ENCODE assay signal across 22 mouse cellular contexts in the genomic region with DNA sequence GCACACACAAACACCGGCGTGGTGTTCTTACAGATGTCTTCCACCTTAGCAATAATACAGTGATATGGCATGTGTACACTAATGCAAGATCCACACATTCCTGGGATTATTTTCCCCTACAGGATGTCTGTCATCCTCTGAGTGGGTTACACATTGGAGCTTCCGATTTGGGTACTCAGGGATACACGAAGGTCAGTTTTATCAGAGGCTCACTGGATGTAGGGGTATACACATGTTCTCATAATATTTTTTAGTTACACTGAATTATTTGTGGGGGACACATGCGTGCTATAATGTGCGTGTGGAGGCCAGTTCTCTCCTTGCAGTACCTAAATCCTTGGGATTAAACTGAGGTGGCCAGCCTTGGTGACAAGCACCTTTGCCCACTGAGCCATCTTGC. TPM values are rescaled to one million over a fixed set of nuclear protein-coding genes. Genes with fewer than 3 reads are reported as not detected.
DNase-seq lines count a peak whose midpoint lies in the region; ATAC-seq and TF ChIP-seq lines count a peak whose summit lies in the region.
"Had no signal": no experiment of that assay in that cellular context is flagged by ENCODE, and none has a peak within 500 bp of the region (broad histone marks: within the 10 kb centered on the region; RNA-seq: fewer than 3 reads in every experiment).

No protein-coding gene starts in this region.

- TF ChIP-seq POLR2A in lung, adult 2 months (IDR thresholded peaks at IDR 0.05; ENCODE audit: borderline replicate concordance, extremely low read depth, low read depth, low read length), result no peak
- TF ChIP-seq POLR2A in limb, embryonic 14.5 days (IDR thresholded peaks at IDR 0.05; ENCODE audit: borderline replicate concordance, extremely low read depth, insufficient read depth, insufficient read length), result no peak

- H3K4me1 ChIP-seq in heart, embryonic 15.5 days (replicated peaks), result peaks cover 33% of the 10 kb centered on the region
- no peaks in the 10 kb centered on the region for H3K4me1 ChIP-seq in lung, embryonic 14.5 days (ENCODE audit: insufficient read depth)
- H3K4me1 ChIP-seq in lung, adult 2 months (ENCODE audit: control insufficient read depth, insufficient read depth, low read length), result 0 out of 2 replicates have a peak, but pooled peaks cover 1% of the 10 kb centered on the region
- peaks cover 26% of the 10 kb centered on the region; the same call in 1 of the 2 replicates for H3K4me1 ChIP-seq in limb, embryonic 14.5 days (ENCODE audit: control insufficient read depth, insufficient read depth, low read length)

- peak overlapping the region; percentile 78 for H3K27ac ChIP-seq in heart, embryonic 15.5 days
- H3K27ac ChIP-seq in lung, embryonic 14.5 days (ENCODE audit: low read depth), result no peak overlapping the region
- no peak overlapping the region for H3K27ac ChIP-seq in limb, embryonic 14.5 days (replicated peaks; ENCODE audit: low read depth, low read length)
- H3K27ac ChIP-seq: lung, embryonic 15.5 days had no signal

- peak overlapping the region; percentile 27 for H3K4me3 ChIP-seq in heart, embryonic 15.5 days
- peak overlapping the region; percentile 4; the same call in 1 of the 2 replicates for H3K4me3 ChIP-seq in lung, embryonic 14.5 days (ENCODE audit: low read depth, low read length)
- H3K4me3 ChIP-seq in lung, adult 2 months (replicated peaks; ENCODE audit: extremely low read depth, low read depth, low read length), result no peak overlapping the region
- no peak overlapping the region; the same call in 1 of the 2 replicates for H3K4me3 ChIP-seq in limb, embryonic 14.5 days (replicated peaks; ENCODE audit: low read length)
- H3K4me3 ChIP-seq: lung, embryonic 15.5 days had no signal

- H3K9me3 ChIP-seq in heart, embryonic 15.5 days (replicated peaks), result no peaks in the 10 kb centered on the region
- H3K9me3 ChIP-seq in lung, embryonic 14.5 days (ENCODE audit: low read depth, low read length), result no peaks in the 10 kb centered on the region
- no peaks in the 10 kb centered on the region for H3K9me3 ChIP-seq in limb, embryonic 14.5 days (ENCODE audit: control insufficient read depth, low read length)
- H3K9me3 ChIP-seq: lung, embryonic 15.5 days had no signal

- no peak for ATAC-seq in heart, embryonic 15.5 days (replicated peaks; ENCODE audit: insufficient number of reproducible peaks, insufficient read depth, low FRiP score, low read depth)
- no peak for ATAC-seq in lung, embryonic 14.5 days (ENCODE audit: insufficient read depth)
- no peak for ATAC-seq in limb, embryonic 14.5 days (ENCODE audit: low FRiP score, low read depth)

- H3K27me3 ChIP-seq in heart, embryonic 15.5 days, result peaks cover 94% of the 10 kb centered on the region
- peaks cover 100% of the 10 kb centered on the region for H3K27me3 ChIP-seq in lung, embryonic 14.5 days (ENCODE audit: insufficient read depth, low read length)
- H3K27me3 ChIP-seq in limb, embryonic 14.5 days (ENCODE audit: control insufficient read depth, insufficient read depth, low read length), result peaks cover 94% of the 10 kb centered on the region

- H3K4me2 ChIP-seq in heart, embryonic 15.5 days, result peak overlapping the region; percentile 55
- H3K4me2 ChIP-seq in lung, embryonic 14.5 days, result no peak overlapping the region
- peak overlapping the region; percentile 23; the same call in 1 of the 2 replicates for H3K4me2 ChIP-seq in limb, embryonic 14.5 days (replicated peaks; ENCODE audit: low read depth, low read length, severe bottlenecking)
- H3K4me2 ChIP-seq: lung, embryonic 15.5 days had no signal

- DNase-seq in embryo, embryonic 9.5 days (ENCODE audit: extremely low spot score), result peak; percentile 24
- no peak for DNase-seq in embryo, embryonic 10 days (ENCODE audit: low spot score)
- DNase-seq in heart, postnatal 14 days, result no peak
- DNase-seq in lung, embryonic 14.5 days, result no peak
- no peak for DNase-seq in lung, adult 2 months
- DNase-seq in limb, embryonic 14.5 days (ENCODE audit: low spot score), result no peak
- DNase-seq in layer of hippocampus, postnatal 36 days, result no peak
- DNase-seq: adrenal gland, adult 8-10 months; cerebellum, adult 9-11 months; kidney, adult 9 months; kidney, postnatal 36 days; layer of hippocampus, adult 9-11 months; lung, postnatal 4 days; right cerebral cortex, postnatal 4 days; thymus, adult 2 months had no signal

- peak overlapping the region; percentile 41; the same call in 1 of the 2 replicates for H3K9ac ChIP-seq in heart, embryonic 15.5 days
- no peak overlapping the region for H3K9ac ChIP-seq in lung, embryonic 14.5 days
- H3K9ac ChIP-seq in limb, embryonic 14.5 days (ENCODE audit: low read depth, low read length, severe bottlenecking), result no peak overlapping the region
- H3K9ac ChIP-seq: lung, embryonic 15.5 days had no signal

- no peak for TF ChIP-seq CTCF in lung, embryonic 14.5 days (IDR thresholded peaks at IDR 0.05; ENCODE audit: low read depth)
- no peak for TF ChIP-seq CTCF in lung, adult 2 months (IDR thresholded peaks at IDR 0.05; ENCODE audit: insufficient read depth, low read length)

- no peaks in the 10 kb centered on the region for H3K36me3 ChIP-seq in heart, embryonic 15.5 days
- no peaks in the 10 kb centered on the region for H3K36me3 ChIP-seq in lung, embryonic 14.5 days (ENCODE audit: insufficient read depth)
- H3K36me3 ChIP-seq in limb, embryonic 14.5 days (ENCODE audit: control insufficient read depth, insufficient read depth, low read length), result no peaks in the 10 kb centered on the region
- H3K36me3 ChIP-seq: lung, embryonic 15.5 days had no signal

- intact Hi-C loops in heart, postnatal 14 days (cut with DNase I), result no loop called here

- 34% methylated on average over 6 of the region's 6 CpGs for WGBS in heart, embryonic 15.5 days
- WGBS in lung, embryonic 14.5 days, result 9% methylated on average over 6 of the region's 6 CpGs
- WGBS in lung, adult 2 months, result 19% methylated on average over 6 of the region's 6 CpGs
- 21% methylated on average over 6 of the region's 6 CpGs for whole genome bisulfite sequencing in limb, embryonic 14.5 days

RNA-seq across cellular contexts. Expression of gene Hand1, which starts 1.4 kb away (rescaled TPM):
- polyA plus RNA-seq in heart, embryonic 15.5 days (2015; fragmentation: Nextera tagmentation; extraction: Ambion mirVana), result 11.4 and 13.9 TPM in 2 replicates
- not detected for total RNA-seq in heart, postnatal 14 days (2021)
- polyA plus RNA-seq in lung, embryonic 14.5 days (2014; fragmentation: Nextera tagmentation; extraction: Ambion mirVana), result not detected in 2 replicates
- polyA plus RNA-seq in lung, adult 2 months (2012; rRNA removed), result 0.06 TPM in 1 of 2 replicates, not detected in the other
- 2.2 and 2.6 TPM in 2 replicates for polyA plus RNA-seq in limb, embryonic 14.5 days (2012; rRNA removed)
- polyA plus RNA-seq in limb, embryonic 14.5 days (2014; fragmentation: Nextera tagmentation; extraction: Ambion mirVana), result 1.6 and 1.7 TPM in 2 replicates
- total RNA-seq in layer of hippocampus, postnatal 36 days (2021), result not detected
- total RNA-seq: gastrocnemius, adult 8-10 months; liver, adult 2 months had no signal
- polyA plus RNA-seq: brain, embryonic 14.5 days; cortical plate, adult 2 months; forebrain, embryonic 11.5 days; liver, adult 2 months had no signal

RNA-seq across cellular contexts. Expression of gene Sap30l, which starts 32.6 kb away (rescaled TPM):
- polyA plus RNA-seq in heart, embryonic 15.5 days (2015; fragmentation: Nextera tagmentation; extraction: Ambion mirVana), result 8.9 and 10.0 TPM in 2 replicates
- 10 to 100 TPM; 34.3 to 35.6 TPM for total RNA-seq in heart, postnatal 14 days (2021)
- 15.9 and 16.7 TPM in 2 replicates for polyA plus RNA-seq in lung, embryonic 14.5 days (2014; fragmentation: Nextera tagmentation; extraction: Ambion mirVana)
- 24.7 and 37.0 TPM in 2 replicates for polyA plus RNA-seq in lung, adult 2 months (2012; rRNA removed)
- polyA plus RNA-seq in limb, embryonic 14.5 days (2012; rRNA removed), result 27.3 and 31.4 TPM in 2 replicates
- polyA plus RNA-seq in limb, embryonic 14.5 days (2014; fragmentation: Nextera tagmentation; extraction: Ambion mirVana), result 20.7 and 21.7 TPM in 2 replicates
- total RNA-seq in layer of hippocampus, postnatal 36 days (2021), result 10 to 100 TPM; 53.9 to 55.0 TPM

Comparison
In these comparisons a context has a peak if more than half of its experiments do, and no peak if none do; other contexts are left out.
1. H3K4me3 ChIP-seq: peak in heart, embryonic 15.5 days (single experiment) and lung, embryonic 14.5 days (single experiment); none in lung, adult 2 months (single experiment) and limb, embryonic 14.5 days (single experiment).